In genomic region chr10:107389505-107389904, GRCm38 (mm10) we compare ENCODE assay signal across 8 mouse cellular contexts.
A peak's percentile ranks its signal among the peaks of the same experiment; 100 is the strongest.
DNase-seq lines count a peak whose midpoint lies in the region; ATAC-seq and TF ChIP-seq lines count a peak whose summit lies in the region.

No protein-coding gene starts in this region.

- no peaks in the 10 kb centered on the region for H3K9me3 ChIP-seq in forebrain, embryonic 11.5 days (ENCODE audit: control insufficient read depth, low read length)
- H3K9me3 ChIP-seq in forebrain, embryonic 10.5 days = no peaks in the 10 kb centered on the region
- H3K9me3 ChIP-seq in midbrain, postnatal 0 days (ENCODE audit: low read length) = no peaks in the 10 kb centered on the region

- no peak overlapping the region for H3K27ac ChIP-seq in forebrain, embryonic 11.5 days (ENCODE audit: low read depth, low read length)
- no peak overlapping the region for H3K27ac ChIP-seq in forebrain, embryonic 10.5 days
- H3K27ac ChIP-seq in midbrain, postnatal 0 days (ENCODE audit: low read depth, low read length) = no peak overlapping the region

- H3K4me1 ChIP-seq in forebrain, embryonic 11.5 days (replicated peaks; ENCODE audit: control insufficient read depth, insufficient read depth, low read length) = no peaks in the 10 kb centered on the region
- H3K4me1 ChIP-seq in forebrain, embryonic 10.5 days = no peaks in the 10 kb centered on the region
- H3K4me1 ChIP-seq in midbrain, postnatal 0 days (ENCODE audit: insufficient read depth, low read length) = no peaks in the 10 kb centered on the region

- 56% methylated on average over 4 of the region's 4 CpGs for WGBS in forebrain, embryonic 11.5 days
- 62% methylated on average over 4 of the region's 4 CpGs for WGBS in forebrain, embryonic 10.5 days
- WGBS in midbrain, postnatal 0 days = 59% methylated on average over 4 of the region's 4 CpGs

- H3K4me2 ChIP-seq in forebrain, embryonic 11.5 days (ENCODE audit: low read depth, low read length, severe bottlenecking) = no peak overlapping the region
- no peak overlapping the region for H3K4me2 ChIP-seq in midbrain, postnatal 0 days (ENCODE audit: low read depth, low read length, poor library complexity, severe bottlenecking)

- TF ChIP-seq CTCF in midbrain, postnatal 0 days (IDR thresholded peaks at IDR 0.05) = peak; percentile 69

- no peak overlapping the region for H3K9ac ChIP-seq in forebrain, embryonic 11.5 days (ENCODE audit: low read length)
- H3K9ac ChIP-seq in midbrain, postnatal 0 days (replicated peaks; ENCODE audit: low read length, poor library complexity, severe bottlenecking) = no peak overlapping the region

- peak; percentile 79 for ATAC-seq in forebrain, embryonic 11.5 days (replicated peaks; ENCODE audit: low FRiP score)
- peak; percentile 77 for ATAC-seq in midbrain, postnatal 0 days (ENCODE audit: low FRiP score)
- no peak for ATAC-seq in megakaryocyte-erythroid progenitor cell, adult 5-6 weeks (replicated peaks; ENCODE audit: low FRiP score, low TSS enrichment, poor library complexity, severe bottlenecking)

- H3K27me3 ChIP-seq in forebrain, embryonic 11.5 days (ENCODE audit: control insufficient read depth, insufficient read depth, low read length) = no peaks in the 10 kb centered on the region
- H3K27me3 ChIP-seq in forebrain, embryonic 10.5 days (ENCODE audit: poor library complexity, severe bottlenecking) = no peaks in the 10 kb centered on the region
- H3K27me3 ChIP-seq in midbrain, postnatal 0 days (ENCODE audit: insufficient read depth, low read length) = no peaks in the 10 kb centered on the region

- DNase-seq in forebrain, embryonic 11.5 days (ENCODE audit: low spot score) = peak; percentile 53
- no peak for DNase-seq in forebrain, embryonic 10.5 days (ENCODE audit: extremely low spot score, low spot score)
- peak; percentile 86 to 91 for DNase-seq in cerebellum, adult 18-20 months
- DNase-seq in frontal cortex, adult 2 months (ENCODE audit: extremely low spot score in 1 of 2, low spot score in 1 of 2) = peak; percentile 84
- peak; percentile 28 for DNase-seq in kidney, adult 11 months
- peak; percentile 71 to 79 for DNase-seq in left cerebral cortex, adult 9 months (ENCODE audit: low spot score in 2 of 2)
- DNase-seq in midbrain, postnatal 0 days (ENCODE audit: low spot score) = peak; percentile 64

- H3K4me3 ChIP-seq in forebrain, embryonic 11.5 days (ENCODE audit: low read depth, low read length) = no peak overlapping the region
- no peak overlapping the region for H3K4me3 ChIP-seq in forebrain, embryonic 10.5 days
- no peak overlapping the region for H3K4me3 ChIP-seq in midbrain, postnatal 0 days (ENCODE audit: low read depth, low read length)

- H3K36me3 ChIP-seq in forebrain, embryonic 11.5 days (ENCODE audit: control insufficient read depth, insufficient read depth, low read length) = no peaks in the 10 kb centered on the region
- H3K36me3 ChIP-seq in forebrain, embryonic 10.5 days (replicated peaks) = no peaks in the 10 kb centered on the region
- H3K36me3 ChIP-seq in midbrain, postnatal 0 days (ENCODE audit: insufficient read depth, low read length) = no peaks in the 10 kb centered on the region
